Mouse (Mus musculus) cortical plate, adult 2 months (tissue): ENCODE results near the gene Neurl2. TPM values are rescaled to one million over a fixed set of nuclear protein-coding genes. Genes with fewer than 3 reads are reported as not detected.
"Not testable (repeated sequence)": the region's sequence is repeated elsewhere in the genome, so short reads cannot be mapped to it uniquely, and the experiment has no call there.

Source experiments
- H3K27ac ChIP-seq: fragments of 200-500 bp; 2 replicates; pipeline ENCODE4 v1.5.1; 2012; ENCODE audit warnings: low read length, control low read depth, inconsistent platforms; ENCODE audit not compliant: insufficient read depth
- H3K4me1 ChIP-seq: fragments of 200-500 bp; 2 replicates; pipeline ENCODE4 v1.6.1; 2011; ENCODE audit warnings: low read length; ENCODE audit not compliant: control insufficient read depth, insufficient read depth
- H3K4me3 ChIP-seq: fragments of 200-500 bp; 2 replicates; pipeline ENCODE4 v1.5.1; 2011; ENCODE audit warnings: mild to moderate bottlenecking, low read length, control low read depth; ENCODE audit not compliant: insufficient read depth
- CTCF ChIP-seq: fragments of 200-500 bp; IDR thresholded peaks from 2 replicates; pipeline ENCODE4 v1.5.1; 2011; ENCODE audit warnings: mild to moderate bottlenecking, control low read depth, low read length; ENCODE audit not compliant: insufficient read depth; ENCODE audit errors: extremely low read depth
- POLR2A ChIP-seq: fragments of 200-500 bp; IDR thresholded peaks from 2 replicates; pipeline ENCODE4 v1.6.1; 2011; ENCODE audit warnings: mild to moderate bottlenecking, low read length, control low read depth; ENCODE audit not compliant: insufficient read depth; ENCODE audit errors: extremely low read depth
- polyA plus RNA-seq: library from polyadenylated mRNA; depleted of rRNA; stranded (reverse); fragments of >200 nt; gene quantifications from 2 replicates; pipeline ENCODE4 v1.2.3, GENCODE M21; 2012

Neurl2 gene
- polyA plus RNA-seq, 1 experiment, result 5.0 TPM

- H3K4me3 ChIP-seq, result no peak overlapping the region
- H3K27ac ChIP-seq, result no peak overlapping the region
- TF ChIP-seq POLR2A (no peak), CTCF (no peak)
- H3K4me1 ChIP-seq, result no peaks in the 10 kb centered on the region; the same call in 1 of the 2 replicates
Measured at GRCm38 (mm10) chr2:164859155-164859554, 25.9 kb upstream of the Neurl2 start.

GRCm38 (mm10) chr2:164857842-164858553 lies 24.7 kb upstream of the Neurl2 start:
- Histone ChIP-seq H3K4me1 (no peaks in the 10 kb centered on the region; the same call in 1 of the 2 replicates), H3K27ac (peak overlapping the region; percentile 48; the same call in 1 of the 2 replicates), H3K4me3 (peak overlapping the region; percentile 33)
- no peak for TF ChIP-seq CTCF
- TF ChIP-seq POLR2A, result no peak

GRCm38 (mm10) chr2:164857101-164857821 lies 24.0 kb upstream of the Neurl2 start, which contains the start of gene Pltp:
Gene Pltp, minus strand, starts transcription at chr2:164857711.
- TF ChIP-seq POLR2A (0 out of 2 replicates have a peak, but pooled peaks have one; percentile 11), CTCF (no peak)
- Histone ChIP-seq H3K4me3 (peak within 1 kb of the TSS; percentile 33), H3K4me1 (no peaks in the 10 kb centered on the region; the same call in 1 of the 2 replicates), H3K27ac (peak within 1 kb of the TSS; percentile 48; the same call in 1 of the 2 replicates)

- Histone ChIP-seq H3K27ac (no peak overlapping the region), H3K4me1 (no peaks in the 10 kb centered on the region; the same call in 1 of the 2 replicates), H3K4me3 (peak overlapping the region; percentile 33)
- TF ChIP-seq CTCF, result no peak
- TF ChIP-seq POLR2A, result no peak
Measured at GRCm38 (mm10) chr2:164856309-164857100, 23.2 kb upstream of the Neurl2 start.

GRCm38 (mm10) chr2:164855572-164855971 lies 22.3 kb upstream of the Neurl2 start:
- not testable (repeated sequence) for H3K4me1 ChIP-seq, H3K27ac ChIP-seq, H3K4me3 ChIP-seq

- no peak overlapping the region for H3K4me3 ChIP-seq
- TF ChIP-seq POLR2A (no peak), CTCF (no peak)
Measured at GRCm38 (mm10) chr2:164850061-164850460, 16.8 kb upstream of the Neurl2 start.

GRCm38 (mm10) chr2:164845782-164846181 lies 12.5 kb upstream of the Neurl2 start:
- H3K27ac ChIP-seq, result no peak overlapping the region
- TF ChIP-seq CTCF (no peak), POLR2A (no peak)
- H3K4me3 ChIP-seq, result no peak overlapping the region
- no peaks in the 10 kb centered on the region for H3K4me1 ChIP-seq

More at GRCm38 (mm10) chr2:164850061-164850460, 16.8 kb upstream of the Neurl2 start:
- Histone ChIP-seq H3K27ac (no peak overlapping the region), H3K4me1 (no peaks in the 10 kb centered on the region)

GRCm38 (mm10) chr2:164835164-164835563 lies 1.9 kb upstream of the Neurl2 start:
- Histone ChIP-seq H3K4me3 (no peak overlapping the region), H3K4me1 (no peaks in the 10 kb centered on the region), H3K27ac (no peak overlapping the region)
- TF ChIP-seq CTCF (no peak), POLR2A (no peak)

- H3K27ac ChIP-seq, result no peak overlapping the region
- peak overlapping the region; percentile 50 for H3K4me3 ChIP-seq
- no peaks in the 10 kb centered on the region for H3K4me1 ChIP-seq
- TF ChIP-seq CTCF (0 out of 2 replicates have a peak, but pooled peaks have one; percentile 1), POLR2A (0 out of 2 replicates have a peak, but pooled peaks have one; percentile 15)
Measured at GRCm38 (mm10) chr2:164834531-164834930, 1.3 kb upstream of the Neurl2 start.

- H3K4me3 ChIP-seq, result peak within 1 kb of the TSS; percentile 50
- TF ChIP-seq POLR2A (peak; percentile 55; the same call in 1 of the 2 replicates), CTCF (peak; percentile 37)
Measured at GRCm38 (mm10) chr2:164832748-164833301, 431 bp downstream of the Neurl2 start, which contains the start of gene Ctsa. Gene Ctsa, plus strand, starts transcription at chr2:164832873.

More at GRCm38 (mm10) chr2:164832748-164833301, 431 bp downstream of the Neurl2 start, which contains the start of gene Ctsa:
- H3K4me1 ChIP-seq, result no peaks in the 10 kb centered on the region
- peak within 1 kb of the TSS; percentile 77 for H3K27ac ChIP-seq
